Mouse (Mus musculus): ENCODE data around the gene Sorbs1. TPM values are rescaled to one million over a fixed set of nuclear protein-coding genes. Genes with fewer than 3 reads are reported as not detected.

Sorbs1 gene
- polyA plus RNA-seq, 1 experiment from 2014 or later = 24.5 TPM

DNA sequence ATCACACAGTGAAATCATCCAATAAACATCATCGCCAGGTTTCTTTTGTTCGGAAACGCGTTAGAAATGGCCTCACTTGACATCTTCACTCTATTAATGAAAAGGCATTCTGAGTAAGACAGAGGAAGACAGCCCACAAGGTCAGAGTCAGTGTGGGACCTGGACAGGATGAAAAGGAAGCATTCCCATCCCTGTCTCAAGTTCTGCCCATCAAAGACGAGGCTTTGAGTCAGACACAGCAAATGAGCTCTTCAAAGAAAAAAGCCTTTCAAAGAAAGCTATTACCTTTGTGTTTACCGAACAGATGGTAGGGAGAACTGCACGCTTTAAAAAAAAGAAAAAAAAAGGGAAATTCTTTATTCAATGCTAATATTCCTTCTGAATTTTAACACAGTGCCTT is 92.5 kb downstream of the Sorbs1 start:
- H3K4me3 ChIP-seq = no peak overlapping the region
- H3K9me3 ChIP-seq (replicated peaks) = no peaks in the 10 kb centered on the region
- H3K27me3 ChIP-seq (ENCODE audit: low read depth, poor library complexity, severe bottlenecking) = no peaks in the 10 kb centered on the region
- H3K4me1 ChIP-seq = peaks cover 18% of the 10 kb centered on the region
- no peaks in the 10 kb centered on the region for H3K36me3 ChIP-seq
- DNase-seq (ENCODE audit: low spot score) = no peak
- 58% methylated on average over 7 of the region's 7 CpGs for WGBS
- no peak overlapping the region for H3K27ac ChIP-seq

DNA sequence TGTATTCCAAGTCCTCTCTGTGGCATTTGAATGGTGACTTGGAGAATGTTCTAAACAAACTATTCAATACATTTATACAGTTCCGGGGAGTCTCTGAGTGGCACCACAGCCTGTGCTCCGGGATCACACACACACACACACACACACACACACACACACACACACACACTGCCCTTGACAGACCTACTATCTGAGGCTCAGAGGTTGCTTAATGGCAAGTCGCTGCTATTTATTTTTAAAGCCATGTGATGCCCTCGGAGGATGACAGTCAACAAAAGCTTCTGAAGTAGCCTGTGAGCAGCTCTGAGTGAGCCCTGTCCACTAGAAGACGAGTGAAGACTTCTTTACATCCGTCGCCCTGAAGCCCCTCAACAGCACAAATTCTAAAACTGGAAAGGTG is 94.3 kb downstream of the Sorbs1 start:
- no peak overlapping the region for H3K27ac ChIP-seq

DNA sequence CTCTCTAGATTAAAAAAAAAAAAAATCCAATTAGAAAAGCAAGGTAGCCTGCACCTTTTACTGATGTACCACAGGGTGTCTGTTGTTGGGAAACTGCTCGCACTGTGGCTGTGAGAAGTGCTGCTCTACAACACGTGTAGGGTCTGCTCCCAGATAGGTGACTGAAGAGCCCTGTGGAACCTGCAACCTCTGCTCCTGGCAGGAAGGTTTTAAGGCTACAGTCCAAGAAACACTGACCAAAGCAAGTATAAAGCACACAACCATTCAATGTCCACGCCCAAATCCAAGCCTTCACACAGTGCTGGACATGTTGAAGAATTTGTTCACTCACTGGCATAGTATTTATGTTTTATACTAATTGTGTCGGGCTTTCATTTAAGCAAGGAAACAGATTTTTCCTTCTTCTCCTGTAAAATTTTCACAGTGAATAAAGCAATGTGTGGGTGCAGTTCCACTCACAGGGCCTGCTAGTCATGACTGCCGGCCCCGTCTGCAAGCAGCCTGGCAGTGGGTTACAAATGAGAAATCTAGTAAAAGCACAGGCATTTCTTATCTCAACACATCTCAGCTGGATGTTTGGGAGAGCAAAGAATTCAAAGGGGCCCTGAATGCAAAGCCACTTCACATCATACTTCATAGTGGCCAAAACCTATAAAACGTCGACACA is 96.3 kb downstream of the Sorbs1 start:
- H3K36me3 ChIP-seq = no peaks in the 10 kb centered on the region
- no peaks in the 10 kb centered on the region for H3K27me3 ChIP-seq (ENCODE audit: low read depth, poor library complexity, severe bottlenecking)
- no peaks in the 10 kb centered on the region for H3K9me3 ChIP-seq (replicated peaks)
- WGBS = 84% methylated on average over 8 of the region's 8 CpGs
- H3K4me3 ChIP-seq = no peak overlapping the region
- peaks cover 28% of the 10 kb centered on the region for H3K4me1 ChIP-seq
- DNase-seq (ENCODE audit: low spot score) = no peak
- no peak overlapping the region for H3K27ac ChIP-seq

More for the DNA sequence above, 94.3 kb downstream of the Sorbs1 start:
- Histone ChIP-seq H3K4me1 (peaks cover 24% of the 10 kb centered on the region), H3K36me3 (no peaks in the 10 kb centered on the region), H3K4me3 (no peak overlapping the region), H3K9me3 (replicated peaks) (no peaks in the 10 kb centered on the region), H3K27me3 (ENCODE audit: low read depth, poor library complexity, severe bottlenecking) (no peaks in the 10 kb centered on the region)
- DNase-seq (ENCODE audit: low spot score) = no peak
- WGBS = 87% methylated on average over 7 of the region's 7 CpGs

DNA sequence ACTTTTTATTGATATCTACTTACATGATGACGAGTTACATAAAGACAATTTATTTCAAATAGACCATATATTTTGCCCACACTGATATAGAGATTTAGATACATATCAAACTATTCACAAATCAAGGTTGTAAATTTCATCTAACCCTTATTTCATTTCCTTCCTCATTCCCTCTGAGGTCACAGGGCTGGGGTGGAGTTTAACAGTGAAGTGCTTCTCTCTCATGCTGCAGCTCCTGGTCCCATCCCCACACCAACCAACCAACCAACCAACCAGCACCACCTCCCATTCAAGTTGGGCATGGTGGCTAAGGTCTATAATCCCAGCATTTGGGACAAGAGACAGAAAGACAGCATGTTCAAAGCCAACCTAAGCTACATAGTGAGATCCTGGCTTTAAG is 97.9 kb downstream of the Sorbs1 start:
- Histone ChIP-seq H3K9me3 (replicated peaks) (no peaks in the 10 kb centered on the region), H3K4me3 (no peak overlapping the region), H3K27ac (no peak overlapping the region), H3K36me3 (no peaks in the 10 kb centered on the region), H3K4me1 (peaks cover 28% of the 10 kb centered on the region), H3K27me3 (ENCODE audit: low read depth, poor library complexity, severe bottlenecking) (no peaks in the 10 kb centered on the region)
- 88% methylated on average over 1 of the region's 1 CpGs for WGBS
- DNase-seq (ENCODE audit: low spot score) = no peak

DNA sequence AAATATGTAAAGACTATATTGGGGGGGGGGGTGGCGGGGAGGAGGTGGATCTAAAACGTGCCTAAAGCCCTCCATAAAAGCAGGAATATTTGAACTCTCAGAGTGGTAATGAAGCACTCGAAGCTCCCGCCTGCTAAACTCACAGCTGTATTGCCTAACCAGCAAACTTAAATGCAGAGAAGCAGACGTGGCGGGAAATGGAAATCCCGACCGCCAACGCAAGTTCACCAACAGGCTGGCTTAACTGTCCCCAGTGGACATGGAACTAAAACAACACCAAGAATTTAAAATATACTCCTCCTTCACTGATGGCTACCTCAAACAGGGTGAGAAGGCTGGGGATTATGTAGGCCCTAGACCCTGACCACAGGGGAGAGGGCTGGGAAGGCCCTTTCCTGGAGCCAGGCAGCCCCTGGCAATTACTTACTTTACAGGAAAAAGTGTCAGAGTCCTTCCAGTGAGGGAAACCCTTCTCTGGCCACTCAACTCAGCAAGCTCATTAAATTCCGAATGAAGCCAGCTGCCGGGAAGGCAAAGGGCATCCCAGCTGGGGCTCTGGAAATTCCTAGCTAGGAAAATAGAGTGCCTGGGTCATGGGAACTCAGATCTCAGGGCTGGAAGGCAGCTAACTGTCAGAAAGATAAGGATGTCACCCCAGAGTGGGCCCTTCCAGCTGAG is 98.6 kb downstream of the Sorbs1 start:
- Histone ChIP-seq H3K36me3 (no peaks in the 10 kb centered on the region), H3K9me3 (replicated peaks) (no peaks in the 10 kb centered on the region), H3K4me3 (no peak overlapping the region), H3K4me1 (peaks cover 32% of the 10 kb centered on the region), H3K27me3 (ENCODE audit: low read depth, poor library complexity, severe bottlenecking) (no peaks in the 10 kb centered on the region), H3K27ac (peak overlapping the region; percentile 72)
- peak; percentile 67 for DNase-seq (ENCODE audit: low spot score)
- 60% methylated on average over 11 of the region's 11 CpGs for WGBS

DNA sequence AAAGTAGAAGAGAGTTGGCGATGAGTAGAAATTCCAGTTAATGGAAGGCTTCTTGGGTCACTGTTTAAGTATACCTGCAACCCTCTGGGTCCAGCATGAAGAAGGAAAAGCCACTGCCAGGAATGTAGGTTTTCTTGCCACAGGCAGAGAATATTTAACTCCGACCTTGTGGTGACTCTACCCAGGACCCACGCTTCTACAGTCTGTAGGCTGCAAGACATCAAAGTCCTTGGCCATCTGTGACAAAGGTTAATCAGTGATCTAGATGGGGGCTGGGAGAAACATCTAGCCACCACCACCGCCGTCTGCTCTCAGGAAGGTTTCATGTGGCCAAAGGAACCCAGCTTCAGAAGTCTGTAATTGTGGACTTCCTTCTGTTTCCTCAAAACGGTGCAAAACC is 99.2 kb downstream of the Sorbs1 start:
- Histone ChIP-seq H3K27me3 (ENCODE audit: low read depth, poor library complexity, severe bottlenecking) (no peaks in the 10 kb centered on the region), H3K4me3 (no peak overlapping the region), H3K4me1 (peaks cover 33% of the 10 kb centered on the region), H3K9me3 (replicated peaks) (no peaks in the 10 kb centered on the region), H3K36me3 (no peaks in the 10 kb centered on the region), H3K27ac (peak overlapping the region; percentile 72)
- no peak for DNase-seq (ENCODE audit: low spot score)
- 50% methylated on average over 6 of the region's 6 CpGs for WGBS

DNA sequence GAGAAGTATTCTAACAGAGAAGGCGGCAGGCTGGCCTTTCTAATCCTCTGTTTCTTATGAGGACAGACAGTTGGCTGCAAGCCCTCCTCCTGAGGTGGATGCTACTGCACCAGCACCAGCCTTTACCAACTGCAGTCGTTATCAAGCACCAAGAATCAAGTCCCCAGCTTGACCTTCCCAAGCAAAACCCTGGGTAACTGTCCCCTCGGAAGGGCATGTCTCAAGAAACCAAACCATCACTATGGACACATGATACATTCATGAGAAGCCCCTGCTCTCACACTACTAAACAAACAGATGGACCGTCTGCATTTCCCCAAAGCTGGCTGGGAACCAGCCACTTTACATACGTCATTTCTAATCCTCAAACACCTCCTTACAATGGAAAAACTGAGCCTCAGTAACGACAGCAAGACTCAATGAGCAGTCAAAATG is 102.2 kb downstream of the Sorbs1 start:
- Histone ChIP-seq H3K4me3 (no peak overlapping the region), H3K27ac (no peak overlapping the region), H3K27me3 (ENCODE audit: low read depth, poor library complexity, severe bottlenecking) (no peaks in the 10 kb centered on the region), H3K9me3 (replicated peaks) (no peaks in the 10 kb centered on the region), H3K36me3 (no peaks in the 10 kb centered on the region), H3K4me1 (peaks cover 29% of the 10 kb centered on the region)
- 78% methylated on average over 6 of the region's 6 CpGs for WGBS
- DNase-seq (ENCODE audit: low spot score) = no peak

DNA sequence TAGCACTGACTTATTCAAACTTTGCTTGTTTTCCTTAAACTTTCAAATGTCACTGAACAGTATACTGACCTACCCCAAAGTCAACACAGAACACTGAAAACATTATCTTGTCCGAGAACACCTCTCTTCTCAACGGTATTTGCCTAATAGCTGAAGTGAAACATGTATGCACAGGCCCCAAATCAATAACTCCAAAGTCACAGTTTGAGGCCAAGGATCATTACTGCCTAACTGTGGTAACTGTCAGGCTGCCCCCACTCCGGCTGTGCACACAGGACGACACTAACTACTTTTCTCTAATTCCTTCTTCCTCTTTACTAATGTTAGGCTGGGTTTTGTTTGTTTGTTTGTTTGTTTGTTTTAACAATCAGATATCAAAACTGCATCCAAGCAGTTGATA is 103.1 kb downstream of the Sorbs1 start:
- no peak overlapping the region for H3K27ac ChIP-seq
- peaks cover 28% of the 10 kb centered on the region for H3K4me1 ChIP-seq

DNA sequence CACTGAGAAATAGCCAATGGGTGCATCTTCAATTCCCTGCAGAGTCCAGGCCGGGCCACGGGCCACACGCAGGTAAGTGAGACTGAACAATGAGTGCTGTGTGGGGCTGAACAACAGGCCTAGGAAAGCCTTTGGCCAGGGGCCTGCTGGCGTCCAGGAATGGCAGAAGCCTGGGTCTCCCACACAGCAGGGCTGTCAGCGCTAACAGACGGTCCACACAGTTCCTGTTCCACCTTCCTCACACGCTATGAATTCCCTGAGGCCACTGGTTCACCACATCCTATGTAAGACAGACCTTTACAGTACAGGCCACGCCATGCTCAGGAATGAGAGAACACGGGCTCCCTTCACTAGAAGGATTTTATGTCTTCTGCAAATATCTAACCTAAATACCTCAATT is 103.5 kb downstream of the Sorbs1 start:
- peaks cover 28% of the 10 kb centered on the region for H3K4me1 ChIP-seq
- no peak for DNase-seq (ENCODE audit: low spot score)

More for the DNA sequence above, 103.1 kb downstream of the Sorbs1 start:
- no peak for DNase-seq (ENCODE audit: low spot score)
- WGBS = 77% methylated on average over 4 of the region's 4 CpGs
- Histone ChIP-seq H3K36me3 (no peaks in the 10 kb centered on the region), H3K4me3 (no peak overlapping the region), H3K27me3 (ENCODE audit: low read depth, poor library complexity, severe bottlenecking) (no peaks in the 10 kb centered on the region), H3K9me3 (replicated peaks) (no peaks in the 10 kb centered on the region)

DNA sequence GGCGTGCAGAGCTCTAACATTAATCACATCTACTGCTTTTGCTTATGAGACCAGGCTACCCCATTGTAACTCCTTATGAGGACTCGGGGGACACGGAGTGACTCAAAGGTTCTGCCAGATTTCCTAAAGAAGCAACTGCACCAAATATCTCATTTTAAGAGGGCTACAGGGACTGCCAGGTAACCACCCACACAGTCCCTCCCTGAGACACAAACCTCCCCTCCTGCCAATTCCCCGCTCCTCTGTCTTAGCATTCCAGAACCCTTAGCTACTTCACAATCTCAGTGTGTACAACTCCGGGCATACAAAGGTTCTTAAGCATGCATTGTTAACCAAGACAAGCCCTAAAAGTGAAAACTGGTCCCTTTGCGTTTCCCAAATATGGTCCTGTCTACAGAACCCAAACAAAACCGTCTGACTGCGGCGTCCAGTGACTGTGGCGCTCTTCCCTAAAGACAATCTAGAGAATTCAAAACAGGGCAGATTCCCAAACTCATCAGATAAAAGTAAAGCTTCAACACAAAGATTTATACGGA is 104.0 kb downstream of the Sorbs1 start:
- Histone ChIP-seq H3K27ac (no peak overlapping the region), H3K36me3 (no peaks in the 10 kb centered on the region), H3K4me1 (peaks cover 24% of the 10 kb centered on the region), H3K9me3 (replicated peaks) (no peaks in the 10 kb centered on the region), H3K27me3 (ENCODE audit: low read depth, poor library complexity, severe bottlenecking) (no peaks in the 10 kb centered on the region), H3K4me3 (no peak overlapping the region)
- 94% methylated on average over 11 of the region's 11 CpGs for WGBS
- DNase-seq (ENCODE audit: low spot score) = no peak

More for the DNA sequence above, 103.5 kb downstream of the Sorbs1 start:
- no peak overlapping the region for H3K27ac ChIP-seq
- 87% methylated on average over 9 of the region's 9 CpGs for WGBS
- H3K36me3 ChIP-seq = no peaks in the 10 kb centered on the region
- no peaks in the 10 kb centered on the region for H3K9me3 ChIP-seq (replicated peaks)
- H3K4me3 ChIP-seq = no peak overlapping the region
- no peaks in the 10 kb centered on the region for H3K27me3 ChIP-seq (ENCODE audit: low read depth, poor library complexity, severe bottlenecking)

DNA sequence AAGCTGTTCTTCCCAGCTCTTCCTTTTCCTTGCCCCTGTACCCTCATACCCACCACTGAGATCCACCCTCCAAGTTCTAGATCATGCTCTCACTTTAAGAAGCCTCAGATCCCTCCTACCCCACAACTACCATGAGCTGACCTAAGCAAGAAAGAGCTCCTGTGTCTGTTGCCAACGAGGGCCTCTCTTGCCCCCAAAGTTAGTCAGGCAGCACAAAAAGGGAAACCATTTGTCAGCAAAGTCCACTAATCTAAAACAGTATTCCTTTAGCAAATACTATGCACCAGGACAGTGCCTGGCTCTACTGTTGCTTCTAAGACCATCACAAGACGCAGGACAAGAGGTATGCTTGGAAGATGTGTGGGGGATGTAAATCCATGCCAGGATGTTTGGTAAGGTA is 106.4 kb downstream of the Sorbs1 start:
- H3K36me3 ChIP-seq = no peaks in the 10 kb centered on the region

DNA sequence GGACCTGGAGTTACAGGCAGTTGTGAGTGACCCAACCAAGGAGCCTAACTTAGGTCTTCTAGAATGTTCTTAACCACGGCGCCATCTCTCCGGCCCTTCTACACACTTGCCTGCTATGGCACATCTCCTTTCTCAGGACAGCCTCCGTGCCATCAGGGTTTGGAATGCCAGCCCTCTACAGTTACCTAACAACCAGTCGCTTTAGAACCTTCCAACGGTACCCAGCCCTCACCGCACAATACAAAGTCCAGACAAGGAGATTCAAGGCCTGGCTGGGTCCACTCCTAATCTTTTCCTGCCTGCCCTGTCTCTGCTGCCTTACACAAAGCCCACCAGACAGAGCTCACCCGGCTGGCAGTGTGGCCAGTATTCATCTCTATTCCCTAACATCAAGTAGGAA is 106.9 kb downstream of the Sorbs1 start:
- H3K27me3 ChIP-seq (ENCODE audit: low read depth, poor library complexity, severe bottlenecking) = no peaks in the 10 kb centered on the region
- no peak overlapping the region for H3K4me3 ChIP-seq
- peaks cover 15% of the 10 kb centered on the region for H3K4me1 ChIP-seq
- no peak for DNase-seq (ENCODE audit: low spot score)
- 96% methylated on average over 8 of the region's 8 CpGs for WGBS
- H3K36me3 ChIP-seq = no peaks in the 10 kb centered on the region
- no peak overlapping the region for H3K27ac ChIP-seq
- no peaks in the 10 kb centered on the region for H3K9me3 ChIP-seq (replicated peaks)

More for the DNA sequence above, 106.4 kb downstream of the Sorbs1 start:
- no peaks in the 10 kb centered on the region for H3K27me3 ChIP-seq (ENCODE audit: low read depth, poor library complexity, severe bottlenecking)
- H3K4me3 ChIP-seq = no peak overlapping the region
- DNase-seq (ENCODE audit: low spot score) = no peak
- no peak overlapping the region for H3K27ac ChIP-seq
- 86% methylated on average over 2 of the region's 2 CpGs for WGBS
- peaks cover 15% of the 10 kb centered on the region for H3K4me1 ChIP-seq
- H3K9me3 ChIP-seq (replicated peaks) = no peaks in the 10 kb centered on the region

DNA sequence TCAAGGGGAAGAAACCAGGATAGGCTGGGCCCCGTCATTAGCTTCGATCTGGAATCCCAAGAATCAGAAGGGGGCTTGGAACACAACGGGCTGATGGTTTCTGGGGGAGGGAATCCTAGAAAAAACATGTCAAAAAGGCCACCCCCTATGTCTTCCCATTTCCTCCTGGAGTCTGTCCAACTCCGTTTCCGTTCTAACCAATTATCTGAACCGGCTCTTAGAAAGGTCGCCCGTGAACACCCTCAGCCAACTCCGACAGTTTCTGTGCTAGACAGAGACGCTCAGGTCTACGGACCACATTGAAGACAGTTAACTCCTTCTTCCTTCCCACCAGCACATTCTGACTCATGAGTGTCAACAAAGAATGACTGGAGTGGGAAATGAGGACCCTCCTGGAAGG is 107.8 kb downstream of the Sorbs1 start:
- Histone ChIP-seq H3K36me3 (no peaks in the 10 kb centered on the region), H3K4me1 (peaks cover 15% of the 10 kb centered on the region), H3K27ac (no peak overlapping the region; the same call in 1 of the 2 replicates), H3K9me3 (replicated peaks) (no peaks in the 10 kb centered on the region), H3K27me3 (ENCODE audit: low read depth, poor library complexity, severe bottlenecking) (no peaks in the 10 kb centered on the region), H3K4me3 (no peak overlapping the region)
- WGBS = 73% methylated on average over 11 of the region's 11 CpGs
- no peak for DNase-seq (ENCODE audit: low spot score)

Data from limb, embryonic 10.5 days (tissue).